Mouse (Mus musculus) c-Kit-positive CD71-negative TER-119-negative erythroid progenitor cells, embryonic 14.5 days (primary cell): ENCODE measurements around the gene Fgr.

Experiments
- DNase-seq: peaks from one replicate; pipeline ENCODE4 v3.0.0-alpha.2; 2013; ENCODE audit warnings: low read depth

The Fgr gene

DNA sequence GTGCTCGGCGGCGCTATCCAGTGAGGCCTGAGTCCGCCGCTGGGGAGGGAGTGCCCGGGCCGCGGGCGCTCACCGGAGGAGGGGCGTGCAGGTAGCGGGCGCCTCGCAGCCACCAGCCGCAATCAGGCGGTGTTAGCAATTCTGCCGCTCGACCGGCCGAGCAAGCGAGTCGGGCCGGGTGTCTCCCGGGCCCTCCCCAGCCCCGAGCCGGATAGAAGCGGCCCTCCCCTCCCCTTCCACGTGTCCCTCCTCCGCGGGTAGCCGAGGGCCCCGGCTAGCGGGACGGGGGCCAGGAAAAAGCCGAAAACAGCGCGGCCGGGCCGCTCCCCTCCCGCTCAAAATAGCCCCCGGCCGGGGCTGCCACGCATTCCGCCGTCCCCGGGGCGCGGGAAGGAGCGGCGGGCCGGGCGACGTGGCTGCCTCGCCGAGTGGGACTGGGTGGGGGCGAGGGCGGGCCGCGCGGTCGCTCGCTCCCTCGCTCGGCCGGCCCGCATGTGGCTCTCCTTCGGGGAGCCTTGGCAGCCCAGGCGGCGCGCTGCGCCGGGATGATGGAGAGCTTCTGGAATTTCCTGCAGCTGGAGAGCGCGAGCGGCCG, 64.7 kb downstream of the Fgr start:
- no peak for DNase-seq

DNA sequence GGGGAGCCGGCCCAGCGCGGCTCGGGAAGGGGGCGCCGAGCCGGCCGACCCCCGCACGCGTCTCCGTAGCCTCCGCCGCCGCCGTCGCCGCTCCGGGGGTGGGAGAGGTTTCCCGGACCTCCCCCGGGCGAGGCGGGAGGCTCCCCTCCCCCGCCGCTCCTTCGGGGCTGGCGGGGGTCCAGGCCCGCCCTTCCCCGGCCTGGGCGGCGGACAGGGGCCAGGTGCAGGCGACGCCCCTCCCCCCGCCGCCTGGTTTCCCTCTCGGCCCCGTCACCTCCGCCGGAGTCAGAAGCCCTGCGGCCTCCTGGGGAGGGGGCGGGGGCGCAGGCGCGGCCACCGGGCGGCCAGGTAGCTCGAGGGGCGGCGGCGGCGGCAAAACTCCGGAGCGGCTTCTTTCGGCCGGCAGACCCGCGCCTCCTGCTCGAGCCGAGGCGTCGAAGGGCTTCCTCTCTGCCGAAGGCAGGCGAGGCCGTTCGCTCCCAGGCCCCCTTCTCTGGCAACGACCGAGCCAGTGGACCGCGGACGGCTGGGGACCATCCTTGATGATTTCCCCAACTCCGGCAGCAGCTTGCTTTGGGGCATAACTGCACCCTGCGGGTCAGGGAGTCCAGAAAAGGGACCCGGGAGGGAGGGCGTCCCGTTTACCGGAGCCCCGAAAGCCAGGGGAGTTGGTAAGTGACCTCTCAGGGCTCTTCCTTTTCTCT, 65.4 kb downstream of the Fgr start:
- DNase-seq: no peak

DNA sequence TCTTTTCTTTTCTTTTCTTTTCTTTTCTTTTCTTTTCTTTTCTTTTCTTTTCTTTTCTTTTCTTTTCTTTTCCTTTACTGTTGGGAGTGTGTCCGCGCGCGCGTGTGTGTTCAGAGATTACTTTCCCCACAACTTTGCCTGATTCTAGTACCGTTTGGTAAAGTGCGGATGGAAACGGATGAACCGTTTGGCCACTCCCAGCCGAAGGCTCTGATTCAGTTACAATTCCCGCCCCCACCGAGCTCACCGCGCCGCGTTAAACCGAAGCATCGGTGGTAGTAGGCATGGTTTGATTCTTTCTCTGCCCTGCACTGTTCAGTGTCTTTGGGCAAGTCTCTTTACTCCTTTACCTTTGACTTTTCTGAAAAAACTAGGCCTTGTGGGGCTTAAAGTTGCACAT, 65.9 kb downstream of the Fgr start:
- no peak for DNase-seq

DNA sequence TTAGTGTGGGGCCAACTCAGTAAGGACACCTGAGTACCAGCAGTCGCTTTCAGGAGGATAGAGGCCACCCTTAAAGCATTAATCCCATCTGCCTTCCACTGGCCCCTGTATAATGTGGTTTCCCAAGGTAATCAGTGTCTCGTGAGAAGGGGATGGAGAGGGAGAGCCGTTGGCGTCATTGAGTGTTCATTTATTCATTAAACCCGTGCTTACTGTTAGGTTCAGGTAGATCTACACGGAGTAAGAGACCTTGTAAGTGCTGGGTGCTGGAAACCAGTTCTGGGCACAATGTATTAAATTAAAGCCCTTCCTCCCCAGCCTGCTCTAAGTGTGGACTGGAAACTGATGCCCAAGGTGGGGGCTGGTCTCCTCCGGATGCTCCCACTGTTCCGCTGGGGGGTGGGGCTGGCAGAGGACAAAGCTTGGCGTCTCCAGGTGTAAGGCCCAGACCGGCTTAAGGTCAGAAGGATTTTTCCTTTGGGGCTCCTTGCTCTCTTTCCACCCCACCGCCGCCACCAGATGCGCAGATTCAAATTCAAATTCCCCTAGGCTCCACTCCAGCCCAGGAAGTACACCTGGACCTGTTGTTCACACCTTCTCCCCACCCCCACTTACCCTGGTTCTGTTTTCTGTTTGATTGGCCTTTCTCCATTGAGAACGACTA, 66.5 kb downstream of the Fgr start:
- DNase-seq: no peak

DNA sequence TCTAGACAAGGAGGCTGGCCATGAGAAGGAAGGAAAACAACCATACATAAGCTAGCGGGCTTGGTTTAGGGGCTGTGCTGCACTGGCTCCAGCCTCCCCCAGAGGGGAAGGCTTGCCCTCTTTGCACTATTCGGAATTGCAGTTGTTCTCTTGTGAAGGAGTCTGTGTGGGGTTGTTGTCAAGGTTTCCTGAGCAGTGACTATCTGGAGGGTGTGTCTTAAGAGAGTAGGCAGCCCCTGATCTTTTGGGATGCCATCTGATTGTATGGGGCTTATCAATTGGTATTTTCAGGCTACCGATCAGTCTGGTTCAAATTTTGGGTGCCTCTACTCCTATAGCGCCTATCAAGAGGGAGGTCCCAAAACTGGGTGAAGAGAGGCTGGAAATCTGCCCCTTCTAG, 68.3 kb downstream of the Fgr start:
- no peak for DNase-seq

DNA sequence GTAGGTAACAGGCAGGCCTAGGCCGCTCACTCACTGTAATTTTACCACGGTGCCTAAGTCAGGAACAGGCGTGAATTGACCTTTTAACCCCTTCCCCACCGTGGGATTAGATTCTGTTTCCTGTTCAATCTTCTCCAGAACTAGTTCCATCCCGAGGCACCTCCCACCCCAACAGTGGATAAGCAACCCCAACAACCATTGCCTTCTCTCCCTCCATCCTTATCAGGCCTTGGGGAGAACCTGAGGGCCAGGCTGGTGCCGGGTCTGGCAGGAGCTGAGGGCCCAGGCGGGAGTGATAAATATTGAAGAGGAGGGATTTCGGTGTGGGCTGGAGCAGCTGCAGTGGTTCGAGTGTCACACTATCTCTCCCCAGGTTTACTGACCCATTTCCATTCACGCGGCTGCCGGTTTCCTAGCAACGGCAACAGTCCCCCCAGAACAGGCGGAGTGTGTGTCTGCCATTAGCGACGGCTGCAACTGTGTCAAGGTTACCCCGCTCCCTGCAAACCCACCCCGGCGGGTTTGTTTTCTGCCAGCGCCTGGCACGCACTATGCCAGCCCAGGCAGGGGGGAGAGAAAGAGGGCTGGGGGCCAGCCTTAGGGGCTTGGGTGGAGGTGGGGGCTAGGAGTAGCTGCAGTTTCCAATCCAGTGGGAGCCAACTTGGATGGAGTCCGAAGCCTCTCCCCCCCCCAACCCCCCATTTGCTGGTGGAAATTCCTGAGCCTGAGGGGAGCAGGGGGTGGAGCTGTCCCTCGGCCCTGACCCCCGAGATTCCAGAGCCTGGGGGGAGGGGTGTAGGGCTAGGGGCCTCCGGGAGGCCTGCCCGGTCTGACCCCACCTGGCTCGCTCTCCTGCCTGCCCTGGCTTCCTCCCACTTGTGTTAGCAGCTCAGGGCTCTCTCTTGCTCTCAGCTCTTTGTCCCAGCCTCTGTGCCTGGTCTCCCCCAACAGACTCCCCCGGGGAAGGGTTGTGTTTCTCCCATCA, 69.0 kb downstream of the Fgr start:
- no peak for DNase-seq

DNA sequence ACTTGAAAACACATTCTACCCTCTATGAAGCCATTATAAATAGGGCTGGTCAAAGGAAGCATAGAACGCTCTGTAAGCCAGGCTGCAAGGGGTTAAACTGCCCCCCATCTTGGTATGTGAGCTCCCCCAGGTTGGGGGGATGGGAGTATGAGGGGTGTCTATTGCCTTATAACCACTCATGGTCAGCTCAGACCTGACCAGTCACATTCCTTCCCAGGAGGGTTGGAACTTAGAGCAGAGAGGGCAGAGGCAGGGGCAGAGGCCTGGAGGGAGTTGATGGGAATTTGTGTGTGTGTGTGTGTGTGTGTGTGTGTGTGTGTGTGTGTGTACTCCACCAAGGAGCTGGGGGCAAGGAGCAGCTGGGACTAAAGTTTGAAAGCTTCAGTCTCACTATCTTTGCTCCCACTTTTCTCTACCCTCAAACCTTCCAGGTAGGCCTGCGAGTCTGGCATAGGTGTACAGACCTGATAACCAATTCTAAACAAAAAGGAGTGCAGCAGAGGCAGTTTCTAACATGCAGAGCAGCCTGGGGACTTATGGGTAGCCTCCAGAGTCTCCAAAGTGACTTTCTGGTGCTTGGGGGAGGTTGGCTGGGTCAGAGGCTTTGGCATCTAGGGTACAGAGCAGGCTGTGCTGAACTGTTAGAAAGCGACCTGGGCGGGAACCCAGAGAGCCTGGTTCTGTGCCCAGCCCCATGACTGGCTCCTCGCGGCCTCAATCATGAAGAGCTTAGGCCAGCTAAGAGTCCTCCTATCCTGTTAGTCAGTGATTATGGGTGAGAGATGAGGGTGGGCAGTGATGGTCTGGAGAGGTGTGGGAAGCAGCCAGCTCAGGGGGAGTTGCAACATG, 70.1 kb downstream of the Fgr start:
- DNase-seq: no peak

DNA sequence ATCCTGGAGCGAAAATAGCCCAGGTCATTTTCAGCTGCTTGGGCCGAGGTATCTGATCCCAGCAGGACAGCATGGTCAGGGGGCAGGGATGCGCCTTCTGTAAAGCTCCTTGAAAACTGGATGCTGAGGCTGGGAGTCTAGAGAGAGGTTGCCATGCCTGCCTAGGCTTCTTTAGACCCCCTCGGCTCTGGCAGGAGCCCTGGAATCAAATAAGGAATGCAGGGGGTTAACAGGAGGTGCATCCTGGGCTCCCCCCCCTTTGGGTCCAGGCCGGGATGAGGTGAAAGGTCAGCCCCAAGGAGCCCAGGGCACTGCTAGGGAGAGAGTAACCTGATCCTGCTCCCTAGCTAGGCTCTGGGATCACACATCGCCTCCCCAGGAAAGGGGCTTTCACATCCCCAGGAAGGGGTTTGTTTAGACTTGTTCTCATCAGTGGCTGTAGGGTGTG, 70.8 kb downstream of the Fgr start:
- DNase-seq: no peak

DNA sequence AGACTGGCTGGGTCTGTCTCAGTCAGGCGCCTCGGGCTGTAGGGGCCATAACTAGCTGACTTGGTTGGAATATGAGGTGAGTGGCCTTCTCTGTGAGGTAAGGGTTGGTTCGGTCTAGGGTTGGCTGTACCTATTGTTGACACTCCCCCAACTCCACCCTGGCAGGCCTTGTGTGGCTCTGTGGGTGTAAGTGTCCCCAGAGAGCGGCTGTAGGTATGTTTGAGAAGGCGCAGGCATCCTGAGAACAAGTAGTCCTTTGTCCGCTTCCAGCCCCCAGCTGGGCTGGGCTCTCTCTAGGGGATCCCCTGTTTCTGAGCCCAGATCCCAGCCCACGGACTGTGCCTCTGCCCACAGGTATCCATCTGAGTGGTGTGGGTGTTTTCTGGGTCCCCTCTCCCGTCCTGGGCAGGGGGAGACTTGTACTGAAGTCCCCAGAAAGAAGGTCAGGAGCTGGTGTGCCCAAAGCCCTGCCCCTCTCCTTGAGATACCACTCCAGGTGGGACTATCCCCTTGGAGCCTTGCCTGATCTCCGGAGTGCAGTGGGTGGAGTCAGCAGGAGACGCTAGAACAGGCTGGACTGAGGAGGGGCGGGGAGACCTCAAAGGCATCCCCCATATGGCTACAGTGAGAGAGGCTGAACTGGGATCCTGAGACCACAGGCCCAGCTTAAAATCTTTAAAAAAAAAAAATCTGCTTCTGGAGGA, 72.0 kb downstream of the Fgr start:
- DNase-seq: no peak

DNA sequence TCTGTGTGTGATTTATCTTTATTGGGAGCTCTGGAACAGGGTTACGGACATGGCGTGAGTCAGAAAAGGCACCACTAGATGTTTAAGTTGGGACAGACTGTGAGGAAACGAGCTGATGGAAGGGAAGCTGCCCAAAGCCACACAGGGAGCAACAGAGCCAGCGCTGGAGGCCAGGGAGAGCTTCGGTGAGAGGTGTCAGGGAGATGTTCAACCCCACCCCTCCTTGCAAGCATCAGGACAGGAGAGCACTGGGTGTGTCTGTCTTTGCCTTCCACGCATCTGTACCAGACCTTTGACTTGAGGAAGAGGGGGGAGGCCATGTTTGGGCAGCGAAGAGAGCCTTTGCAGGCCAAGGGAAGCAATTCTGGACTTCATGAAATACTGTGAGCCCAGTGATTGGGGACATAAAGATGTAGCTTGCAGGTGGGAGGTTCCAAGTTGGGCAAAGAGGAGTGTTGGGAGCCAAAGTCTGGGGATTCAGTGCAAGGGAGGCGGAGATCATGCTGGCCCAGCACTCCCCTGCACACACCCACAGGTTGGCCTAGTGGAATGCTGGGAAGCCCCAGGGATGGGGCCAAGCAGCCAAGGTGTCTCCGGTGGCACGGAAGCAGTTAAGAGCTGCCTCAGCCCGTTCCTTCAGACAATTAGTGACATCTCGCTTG, 72.9 kb downstream of the Fgr start:
- no peak for DNase-seq

DNA sequence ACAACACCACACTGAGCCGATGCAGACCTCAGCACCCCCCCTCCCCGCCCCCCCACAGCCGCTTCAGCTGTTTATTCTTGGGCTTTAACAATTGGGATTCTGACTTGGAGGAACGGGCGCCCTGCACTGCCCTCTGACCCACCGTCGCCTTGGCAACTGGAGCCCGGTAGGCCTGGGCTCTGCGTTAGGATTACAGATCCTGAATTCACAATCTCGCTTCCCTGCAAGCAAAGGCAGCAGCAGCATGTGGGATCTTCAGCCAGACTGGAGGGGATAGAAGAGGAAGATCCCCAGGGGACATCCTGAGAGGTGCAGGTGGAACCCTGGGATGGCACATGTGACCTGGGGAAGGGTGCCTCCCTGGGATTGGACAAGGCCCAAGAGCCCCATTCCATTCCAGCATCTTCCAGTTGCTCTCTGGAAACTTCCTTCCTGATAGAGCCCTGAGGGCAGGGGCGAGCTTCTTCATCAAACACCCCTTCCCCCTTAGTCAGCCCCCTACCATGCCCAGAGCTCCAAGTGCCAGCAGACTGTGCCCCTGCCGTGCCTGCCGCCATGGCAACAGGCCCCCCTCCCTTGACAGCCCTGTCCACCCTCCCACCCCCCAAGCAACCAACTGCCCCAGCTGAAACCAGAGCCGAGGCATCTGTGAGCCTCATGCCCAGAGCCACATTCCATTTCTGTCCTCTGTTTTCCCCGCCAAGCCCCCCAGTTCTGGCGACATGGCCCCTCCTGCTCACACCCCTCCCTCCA, 73.6 kb downstream of the Fgr start:
- no peak for DNase-seq

DNA sequence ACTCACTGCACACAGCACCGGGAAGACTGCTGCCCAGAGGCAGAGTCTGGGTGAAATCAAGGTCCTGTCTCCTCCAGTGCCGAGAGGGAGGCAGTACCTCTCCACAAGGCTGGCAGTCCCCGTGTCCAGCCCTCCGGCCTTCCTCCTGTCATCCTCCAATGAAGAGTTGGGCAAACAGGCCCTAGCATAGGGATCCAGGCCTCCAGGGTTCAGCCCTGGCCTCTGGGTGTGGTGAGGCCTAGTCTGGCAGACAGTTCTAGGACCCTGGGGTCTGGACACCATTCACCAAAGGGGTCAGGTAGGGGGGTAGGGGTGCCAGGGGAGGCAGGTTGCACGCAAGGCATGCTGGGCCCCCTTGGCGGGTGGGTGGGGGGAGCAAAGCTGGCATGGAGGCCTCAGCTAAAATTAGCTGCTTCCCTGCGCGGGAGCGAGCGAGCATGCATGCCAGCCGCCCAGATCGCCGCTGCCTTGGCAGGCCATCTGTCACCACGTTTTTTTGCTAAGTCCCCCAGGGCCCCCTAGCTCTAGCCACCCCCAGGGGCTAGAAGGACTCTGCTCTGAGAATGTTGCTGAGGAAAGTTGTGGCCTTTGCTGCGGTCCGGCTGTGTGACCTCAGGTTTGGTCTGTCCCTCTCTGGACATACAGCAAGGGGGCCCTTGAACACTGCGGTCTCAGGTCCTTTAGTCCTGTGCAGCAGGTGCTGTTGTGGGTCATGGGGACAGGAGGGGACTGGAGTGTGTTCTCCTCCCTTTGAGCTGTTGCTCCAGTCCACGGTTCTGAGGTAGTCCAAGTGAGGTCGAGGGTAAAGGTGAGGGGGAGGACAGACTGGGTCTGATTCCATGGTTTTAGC, 75.4 kb downstream of the Fgr start:
- no peak for DNase-seq

DNA sequence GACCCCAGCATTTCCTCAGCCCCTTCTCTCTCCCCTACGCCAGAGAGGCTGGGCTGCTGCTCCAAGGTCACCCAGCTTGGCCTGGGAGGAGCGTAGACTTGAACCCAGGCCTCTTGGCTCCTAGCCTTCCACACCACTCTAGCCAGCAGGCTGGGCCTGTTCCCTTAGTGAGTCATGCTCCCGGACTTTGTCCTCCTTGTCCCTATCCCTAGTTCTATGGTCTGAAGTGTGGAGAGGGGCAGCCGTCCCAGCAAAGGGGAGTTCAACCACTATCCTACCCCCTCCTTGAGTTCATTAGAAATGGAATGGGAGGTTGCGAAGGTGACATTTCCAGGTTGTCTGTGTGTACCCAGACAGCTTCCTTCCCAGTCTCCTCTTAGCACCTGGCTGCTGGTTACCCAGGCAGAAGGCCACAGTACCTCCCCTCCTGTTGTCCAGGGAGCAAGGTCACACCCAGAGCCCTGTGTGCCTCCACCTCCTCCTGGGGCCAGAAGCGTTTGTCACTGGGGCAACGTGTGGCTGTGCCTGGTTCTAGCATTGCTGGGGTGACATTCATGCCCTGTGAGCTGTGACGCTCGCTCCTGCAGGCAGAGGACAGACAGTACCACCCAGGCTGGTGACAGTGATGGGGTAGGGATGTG, 76.4 kb downstream of the Fgr start:
- no peak for DNase-seq

DNA sequence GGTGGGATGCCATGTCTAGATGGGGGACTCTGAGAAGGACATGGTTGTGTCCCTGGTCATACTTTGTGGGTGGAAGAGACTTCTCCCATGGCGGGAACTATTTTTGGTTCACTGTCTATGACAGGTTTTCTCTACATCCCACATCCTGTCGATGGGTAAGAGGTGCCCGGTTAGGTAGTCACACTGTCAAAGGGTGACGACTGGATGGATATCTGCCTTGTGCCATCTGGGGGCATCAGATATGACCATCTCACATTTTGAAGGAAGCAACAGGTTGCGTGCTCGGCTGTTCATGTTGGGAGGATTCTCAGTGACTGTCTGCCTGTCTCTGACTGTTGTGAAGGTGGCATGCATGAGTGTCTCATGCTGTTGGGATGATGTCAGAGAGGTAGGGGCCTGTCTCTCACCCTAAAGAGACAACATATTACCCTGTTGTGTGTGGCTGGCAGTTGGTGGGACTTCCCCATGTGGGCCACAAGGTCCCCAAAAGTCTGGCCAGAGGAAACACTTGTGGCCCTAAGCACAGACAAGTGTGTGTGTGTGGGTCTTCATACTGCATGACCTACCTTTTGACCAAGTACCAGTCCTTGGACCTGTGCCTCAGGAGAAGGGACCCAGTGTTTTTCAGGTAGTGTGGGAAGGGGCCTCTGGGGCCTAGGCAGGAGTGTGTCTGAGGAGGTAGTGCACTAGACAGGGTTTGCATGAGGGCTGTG, 77.1 kb downstream of the Fgr start:
- no peak for DNase-seq

DNA sequence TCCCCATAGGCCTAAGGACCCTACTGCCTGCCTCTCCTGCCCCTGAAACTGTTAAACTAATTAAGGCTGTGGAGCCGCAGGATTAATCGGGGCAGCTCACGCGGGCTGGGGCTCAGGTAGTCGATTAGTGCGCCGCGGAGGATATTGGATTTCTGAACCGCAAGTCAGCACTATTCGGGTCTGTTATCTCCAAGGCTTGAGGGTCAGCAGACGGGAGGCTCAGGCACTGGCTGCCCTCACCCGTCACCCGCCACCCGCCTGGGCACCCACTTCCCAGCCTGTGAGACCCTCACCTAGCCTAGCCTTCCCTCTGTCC, 77.6 kb downstream of the Fgr start:
- DNase-seq: no peak
